Mouse (Mus musculus) lung, postnatal 4 days (tissue): ENCODE data around the gene Srm.
A peak's percentile ranks its signal among the peaks of the same experiment; 100 is the strongest.

ENCODE experiments used
- DNase-seq, 2 experiments: peaks; one replicate each; pipeline ENCODE4 v3.0.0; 2021

Srm gene

DNA sequence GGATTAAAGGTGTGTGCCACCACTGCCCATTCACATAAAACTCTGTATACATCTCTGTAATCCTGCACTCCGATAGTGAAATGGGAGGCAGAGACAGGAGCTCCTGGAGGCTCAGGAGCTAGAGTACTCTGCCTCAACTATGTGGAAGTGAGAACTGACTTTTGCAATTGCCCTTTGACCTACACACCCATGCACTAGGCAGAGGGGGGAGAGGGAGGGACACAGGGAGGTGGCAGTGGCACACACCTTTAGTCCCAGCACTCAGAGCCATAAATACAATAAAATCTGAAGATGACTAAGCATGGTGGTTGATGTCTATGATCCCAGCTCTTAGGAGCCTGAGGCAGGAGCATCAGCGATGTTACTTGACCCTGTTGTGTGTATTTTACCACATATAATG, 48.2 kb downstream of the Srm start:
- no peak for DNase-seq

DNA sequence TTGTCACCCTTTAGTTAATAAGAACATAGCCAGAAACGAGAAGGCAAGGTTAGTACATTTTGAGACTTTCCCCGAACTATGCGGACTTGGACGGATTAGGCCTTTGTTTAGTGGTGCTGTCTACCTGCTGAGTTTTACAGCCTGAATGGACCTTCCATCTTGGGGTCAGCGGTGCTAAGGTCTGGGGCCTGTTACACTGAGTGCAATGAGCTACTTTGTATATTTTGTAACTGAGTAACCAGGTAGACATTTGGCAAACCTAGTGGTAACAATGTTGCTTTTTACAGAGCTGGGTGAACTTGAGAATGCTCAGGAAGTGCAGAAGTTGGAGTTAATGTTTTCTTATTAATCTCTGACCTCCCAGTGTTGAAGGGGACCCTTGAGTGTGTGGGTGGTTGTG, 49.8 kb downstream of the Srm start:
- DNase-seq, result no peak

DNA sequence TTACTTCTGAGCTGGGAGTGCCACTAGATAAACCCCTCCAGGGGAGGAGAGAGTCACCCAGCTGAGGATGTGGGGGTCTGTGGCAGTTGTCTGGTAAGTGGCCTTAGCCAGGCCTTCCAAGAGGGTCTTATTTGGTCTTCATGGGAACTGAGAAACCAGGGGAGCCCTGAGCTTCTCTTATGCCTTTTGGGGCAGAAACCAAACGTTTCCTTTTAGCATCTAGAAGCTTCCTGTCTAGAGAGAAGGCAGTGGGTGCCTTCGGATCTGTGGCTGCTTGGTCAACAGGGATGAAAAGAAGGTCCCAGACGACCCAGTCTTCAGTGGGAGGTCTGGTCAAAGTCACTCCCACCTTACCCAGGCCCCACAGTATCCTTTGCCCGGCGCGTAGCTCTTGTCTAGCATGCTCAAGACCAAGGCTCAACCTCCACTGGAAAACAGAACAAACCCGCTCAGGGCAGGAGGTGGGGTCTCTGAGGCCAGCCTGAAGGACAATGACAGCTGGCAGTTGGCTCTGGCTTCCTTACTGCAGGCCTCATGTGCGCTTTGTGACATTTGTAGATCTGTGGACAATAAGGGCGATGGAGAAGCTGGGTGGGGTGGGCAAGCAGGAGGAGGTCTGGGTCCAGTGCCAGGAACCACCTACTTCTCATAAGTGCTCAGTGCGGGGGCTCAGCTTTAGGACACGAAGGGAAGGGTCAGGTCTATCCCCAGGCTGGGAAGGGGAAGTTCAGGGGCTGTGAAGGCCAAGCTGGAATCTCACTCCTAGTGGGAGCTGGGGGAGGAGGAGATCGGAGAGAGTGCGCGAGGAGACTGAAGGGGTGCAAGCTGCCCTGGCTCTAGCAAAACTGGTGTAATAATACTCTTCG, 52.2 kb downstream of the Srm start, which contains the start of gene Gm572:
Gene Gm572, plus strand, starts transcription at position 27 of the 866 bp plus-strand sequence.
- no peak for DNase-seq

DNA sequence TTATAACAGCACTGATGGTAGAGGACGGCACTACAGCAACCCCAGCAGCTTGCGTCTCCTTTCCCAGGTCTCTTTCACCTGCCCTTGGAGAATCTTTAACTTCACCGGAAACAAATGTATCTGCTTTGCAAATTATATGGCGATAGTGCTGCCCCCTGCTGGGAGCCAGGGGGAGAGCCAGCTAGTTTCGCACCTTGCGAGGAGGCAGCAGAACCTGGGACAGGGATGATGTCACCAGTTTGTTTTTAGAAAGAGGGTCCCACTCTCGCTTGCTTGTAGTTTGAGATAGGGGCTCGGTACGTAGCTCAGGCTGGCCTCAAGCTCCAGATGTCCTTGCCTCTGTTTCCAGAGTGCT, 52.8 kb downstream of the Srm start:
- peak; percentile 67 to 81 for DNase-seq
